Mouse (Mus musculus): Measurements from ENCODE around the gene Smarcb1. TPM values are rescaled to one million over a fixed set of nuclear protein-coding genes. Genes with fewer than 3 reads are reported as not detected.

The Smarcb1 gene
- total and polyA plus RNA-seq, 2 experiments from 2014 or later: 173 to 246 TPM

DNA sequence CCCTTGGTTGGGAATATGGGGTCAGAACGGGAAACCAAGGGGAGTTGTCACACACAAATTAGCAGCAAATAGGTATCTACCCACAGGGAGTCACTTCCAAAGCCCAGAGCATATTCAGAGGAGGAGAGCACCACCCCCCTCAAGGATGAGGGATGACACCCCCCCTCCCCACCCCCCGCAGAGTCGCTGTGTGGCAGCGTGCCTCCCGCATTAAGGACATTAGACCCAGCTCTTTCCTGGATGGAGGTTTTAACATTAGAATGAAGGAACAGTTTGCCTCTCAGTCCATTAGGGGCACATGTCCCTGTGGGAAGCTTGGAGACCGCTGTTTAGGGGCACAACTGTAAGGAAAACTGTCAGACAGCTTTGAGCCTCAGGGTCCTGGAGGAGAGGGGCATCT lies 70.3 kb downstream of the Smarcb1 start:
- Histone ChIP-seq H3K27me3 (ENCODE audit: insufficient read depth, low read length) (no peaks in the 10 kb centered on the region), H3K4me3 (ENCODE audit: low read depth, low read length) (no peak overlapping the region), H3K36me3 (ENCODE audit: insufficient read depth) (no peaks in the 10 kb centered on the region), H3K4me2 (ENCODE audit: low read depth) (no peak overlapping the region), H3K9me3 (ENCODE audit: low read length) (no peaks in the 10 kb centered on the region), H3K4me1 (ENCODE audit: insufficient read depth) (peaks cover 4% of the 10 kb centered on the region; the same call in 1 of the 2 replicates), H3K9ac (no peak overlapping the region), H3K27ac (ENCODE audit: low read depth, low read length) (no peak overlapping the region)
- DNase-seq (no peak), ATAC-seq (no peak)
- 7% methylated on average over 6 of the region's 6 CpGs for WGBS
- 0 out of 2 replicates have a peak, but pooled peaks have one; percentile 4 for TF ChIP-seq CTCF (IDR thresholded peaks at IDR 0.05; ENCODE audit: low read depth)

GRCm38 (mm10) chr10:75848382-75848781 lies 73.0 kb downstream of the Smarcb1 start:
- no peak for ATAC-seq
- 26% methylated on average over 3 of the region's 3 CpGs for WGBS
- DNase-seq: no peak

More at GRCm38 (mm10) chr10:75848382-75848781, 73.0 kb downstream of the Smarcb1 start:
- Histone ChIP-seq H3K9me3 (ENCODE audit: low read length) (no peaks in the 10 kb centered on the region), H3K4me3 (ENCODE audit: low read depth, low read length) (no peak overlapping the region), H3K27me3 (ENCODE audit: insufficient read depth, low read length) (no peaks in the 10 kb centered on the region), H3K27ac (ENCODE audit: low read depth, low read length) (no peak overlapping the region), H3K4me1 (ENCODE audit: insufficient read depth) (peaks cover 4% of the 10 kb centered on the region; the same call in 1 of the 2 replicates), H3K4me2 (ENCODE audit: low read depth) (no peak overlapping the region), H3K9ac (no peak overlapping the region), H3K36me3 (ENCODE audit: insufficient read depth) (no peaks in the 10 kb centered on the region)
- no peak for TF ChIP-seq CTCF (IDR thresholded peaks at IDR 0.05; ENCODE audit: low read depth)

Other genes with a start within 250 kb of the Smarcb1 start
- 67.0 and 85.5 TPM in 2 replicates for gene Cabin1, start 157.3 kb downstream of the Smarcb1 start, total RNA-seq (2014; rRNA removed)
- 19.8 and 28.0 TPM in 2 replicates for gene Cabin1, start 157.3 kb downstream of the Smarcb1 start, polyA plus RNA-seq (2015; fragmentation: Nextera tagmentation; extraction: Ambion mirVana)
- gene Ddt, start 148.2 kb downstream of the Smarcb1 start, total RNA-seq (2014; rRNA removed): 33.3 and 39.7 TPM in 2 replicates
- gene Ddt, start 148.2 kb downstream of the Smarcb1 start, polyA plus RNA-seq (2015; fragmentation: Nextera tagmentation; extraction: Ambion mirVana): 78.2 and 79.4 TPM in 2 replicates
- gene Gm20441, start 140.7 kb downstream of the Smarcb1 start, total RNA-seq (2014; rRNA removed): not detected in 2 replicates
- gene Gm20441, start 140.7 kb downstream of the Smarcb1 start, polyA plus RNA-seq (2015; fragmentation: Nextera tagmentation; extraction: Ambion mirVana): not detected in 2 replicates
- gene Gstt3, start 140.2 kb downstream of the Smarcb1 start, total RNA-seq (2014; rRNA removed): 1.7 and 2.3 TPM in 2 replicates
- gene Gstt3, start 140.2 kb downstream of the Smarcb1 start, polyA plus RNA-seq (2015; fragmentation: Nextera tagmentation; extraction: Ambion mirVana): 1.8 and 2.2 TPM in 2 replicates
- gene Gstt1, start 123.0 kb downstream of the Smarcb1 start, total RNA-seq (2014; rRNA removed): 19.2 and 22.8 TPM in 2 replicates
- 18.6 and 21.3 TPM in 2 replicates for gene Gstt1, start 123.0 kb downstream of the Smarcb1 start, polyA plus RNA-seq (2015; fragmentation: Nextera tagmentation; extraction: Ambion mirVana)
- gene Gstt4, start 99.1 kb downstream of the Smarcb1 start, total RNA-seq (2014; rRNA removed): not detected in 2 replicates
- not detected in 2 replicates for gene Gstt4, start 99.1 kb downstream of the Smarcb1 start, polyA plus RNA-seq (2015; fragmentation: Nextera tagmentation; extraction: Ambion mirVana)
- 4.5 and 5.1 TPM in 2 replicates for gene Gstt2, start 84.2 kb downstream of the Smarcb1 start, total RNA-seq (2014; rRNA removed)
- gene Gstt2, start 84.2 kb downstream of the Smarcb1 start, polyA plus RNA-seq (2015; fragmentation: Nextera tagmentation; extraction: Ambion mirVana): 7.4 and 7.8 TPM in 2 replicates
- gene Mif, start 61.4 kb downstream of the Smarcb1 start, total RNA-seq (2014; rRNA removed): 598 and 704 TPM in 2 replicates
- gene Mif, start 61.4 kb downstream of the Smarcb1 start, polyA plus RNA-seq (2015; fragmentation: Nextera tagmentation; extraction: Ambion mirVana): 2,127 and 2,602 TPM in 2 replicates
- gene Derl3, start 28.2 kb downstream of the Smarcb1 start, total RNA-seq (2014; rRNA removed): 2.1 and 4.7 TPM in 2 replicates
- 1.4 and 1.7 TPM in 2 replicates for gene Derl3, start 28.2 kb downstream of the Smarcb1 start, polyA plus RNA-seq (2015; fragmentation: Nextera tagmentation; extraction: Ambion mirVana)
- 69.9 and 93.0 TPM in 2 replicates for gene Chchd10, start 11.5 kb upstream of the Smarcb1 start, total RNA-seq (2014; rRNA removed)
- 97.1 and 121 TPM in 2 replicates for gene Chchd10, start 11.5 kb upstream of the Smarcb1 start, polyA plus RNA-seq (2015; fragmentation: Nextera tagmentation; extraction: Ambion mirVana)
- 11.7 and 13.5 TPM in 2 replicates for gene Mmp11, start 14.9 kb upstream of the Smarcb1 start, total RNA-seq (2014; rRNA removed)
- gene Mmp11, start 14.9 kb upstream of the Smarcb1 start, polyA plus RNA-seq (2015; fragmentation: Nextera tagmentation; extraction: Ambion mirVana): 14.3 and 16.5 TPM in 2 replicates
- 0.95 and 2.8 TPM in 2 replicates for gene Gm867, start 19.1 kb upstream of the Smarcb1 start, total RNA-seq (2014; rRNA removed)
- 0.97 and 1.0 TPM in 2 replicates for gene Gm867, start 19.1 kb upstream of the Smarcb1 start, polyA plus RNA-seq (2015; fragmentation: Nextera tagmentation; extraction: Ambion mirVana)
- not detected in 2 replicates for gene Vpreb3, start 21.4 kb upstream of the Smarcb1 start, total RNA-seq (2014; rRNA removed)
- gene Vpreb3, start 21.4 kb upstream of the Smarcb1 start, polyA plus RNA-seq (2015; fragmentation: Nextera tagmentation; extraction: Ambion mirVana): 0.45 and 1.4 TPM in 2 replicates
- not detected in 2 replicates for gene Gm5134, start 32.9 kb upstream of the Smarcb1 start, total RNA-seq (2014; rRNA removed)
- gene Gm5134, start 32.9 kb upstream of the Smarcb1 start, polyA plus RNA-seq (2015; fragmentation: Nextera tagmentation; extraction: Ambion mirVana): not detected in 2 replicates
- gene Zfp280b, start 111.0 kb upstream of the Smarcb1 start, total RNA-seq (2014; rRNA removed): 5.8 and 7.9 TPM in 2 replicates
- 7.7 and 9.0 TPM in 2 replicates for gene Zfp280b, start 111.0 kb upstream of the Smarcb1 start, polyA plus RNA-seq (2015; fragmentation: Nextera tagmentation; extraction: Ambion mirVana)
- 0.15 TPM in 1 of 2 replicates, not detected in the other for gene Slc5a4b, start 189.3 kb upstream of the Smarcb1 start, total RNA-seq (2014; rRNA removed)
- 0.05 TPM in 1 of 2 replicates, not detected in the other for gene Slc5a4b, start 189.3 kb upstream of the Smarcb1 start, polyA plus RNA-seq (2015; fragmentation: Nextera tagmentation; extraction: Ambion mirVana)
- 0.10 TPM in 1 of 2 replicates, not detected in the other for gene Slc5a4a, start 225.8 kb upstream of the Smarcb1 start, total RNA-seq (2014; rRNA removed)
- 0.19 TPM in 1 of 2 replicates, not detected in the other for gene Slc5a4a, start 225.8 kb upstream of the Smarcb1 start, polyA plus RNA-seq (2015; fragmentation: Nextera tagmentation; extraction: Ambion mirVana)

Data from forebrain, postnatal 0 days (tissue).